Mouse (Mus musculus): ENCODE measurements at regions not wholly inside any gene's neighbourhood (a gene's known extent, or its start where the extent isn't known, plus 50 kb on each side); places are given as distances from the start of the nearest gene placed in this dataset.
A peak's percentile ranks its signal among the peaks of the same experiment; 100 is the strongest.

DNA sequence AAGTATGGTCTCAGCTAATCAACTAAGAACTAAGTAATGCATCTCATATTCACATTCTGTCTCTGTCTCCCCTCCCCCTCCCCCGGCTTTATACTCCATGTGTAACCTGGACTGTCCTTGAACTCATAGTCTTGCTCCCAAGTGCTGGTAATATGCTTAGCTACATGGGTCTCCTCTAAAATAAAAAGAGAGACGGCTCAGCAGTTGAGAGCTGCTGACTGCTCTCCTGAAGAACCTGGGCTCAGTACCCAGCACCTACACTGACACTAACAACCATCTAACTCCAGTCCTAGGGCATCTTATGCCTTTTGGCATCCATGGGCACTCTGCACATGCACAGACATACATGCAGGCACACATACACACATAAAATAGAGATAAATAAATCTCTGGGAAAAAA, 202.4 kb upstream of the Klf3 start:
- peak overlapping the region; percentile 8; the same call in 1 of the 2 replicates for H3K27ac ChIP-seq (ENCODE audit: control insufficient read depth, insufficient read depth, low read length)
- no peak for DNase-seq
- no peaks in the 10 kb centered on the region for H3K36me3 ChIP-seq (ENCODE audit: control insufficient read depth, insufficient read depth, low read length)
- TF ChIP-seq POLR2A (IDR thresholded peaks at IDR 0.05; ENCODE audit: control insufficient read depth, extremely low read depth, insufficient read depth, low read length, poor library complexity) (no peak), CTCF (IDR thresholded peaks at IDR 0.05; ENCODE audit: borderline replicate concordance, control insufficient read depth, extremely low read depth, insufficient read depth, low read length, poor library complexity) (no peak)
- WGBS, result 88% methylated on average over 2 of the region's 2 CpGs
- peaks cover 24% of the 10 kb centered on the region for H3K4me1 ChIP-seq (replicated peaks; ENCODE audit: control insufficient read depth, insufficient read depth, low read length)
- H3K27me3 ChIP-seq (ENCODE audit: control insufficient read depth, insufficient read depth, low read length), result no peaks in the 10 kb centered on the region
- no peak overlapping the region for H3K4me3 ChIP-seq (ENCODE audit: control insufficient read depth, insufficient read depth, low read length)

DNA sequence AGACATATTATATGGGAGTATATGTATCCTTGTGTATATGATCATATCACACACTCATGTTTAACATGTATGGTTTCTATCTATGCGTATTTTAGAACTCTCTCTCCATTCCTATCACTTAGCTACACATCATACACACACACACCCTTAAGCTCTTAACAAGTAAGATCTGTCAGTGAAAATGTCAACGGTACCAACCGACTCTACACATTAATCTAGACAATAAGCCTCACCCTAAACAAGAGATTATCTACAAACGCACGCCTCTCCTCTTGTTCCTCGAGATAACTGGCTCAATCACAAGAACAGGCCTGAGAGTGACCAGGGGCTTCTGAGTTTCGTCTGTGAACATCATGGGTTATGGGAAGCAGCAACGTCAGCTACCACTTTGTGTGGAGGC, 201.9 kb upstream of the Klf3 start:
- Histone ChIP-seq H3K4me1 (replicated peaks; ENCODE audit: control insufficient read depth, insufficient read depth, low read length) (peaks cover 19% of the 10 kb centered on the region), H3K27ac (ENCODE audit: control insufficient read depth, insufficient read depth, low read length) (no peak overlapping the region), H3K4me3 (ENCODE audit: control insufficient read depth, insufficient read depth, low read length) (no peak overlapping the region), H3K27me3 (ENCODE audit: control insufficient read depth, insufficient read depth, low read length) (no peaks in the 10 kb centered on the region), H3K36me3 (ENCODE audit: control insufficient read depth, insufficient read depth, low read length) (no peaks in the 10 kb centered on the region)
- TF ChIP-seq POLR2A (IDR thresholded peaks at IDR 0.05; ENCODE audit: control insufficient read depth, extremely low read depth, insufficient read depth, low read length, poor library complexity), result no peak
- no peak for TF ChIP-seq CTCF (IDR thresholded peaks at IDR 0.05; ENCODE audit: borderline replicate concordance, control insufficient read depth, extremely low read depth, insufficient read depth, low read length, poor library complexity)
- 91% methylated on average over 8 of the region's 8 CpGs for WGBS
- DNase-seq, result no peak

DNA sequence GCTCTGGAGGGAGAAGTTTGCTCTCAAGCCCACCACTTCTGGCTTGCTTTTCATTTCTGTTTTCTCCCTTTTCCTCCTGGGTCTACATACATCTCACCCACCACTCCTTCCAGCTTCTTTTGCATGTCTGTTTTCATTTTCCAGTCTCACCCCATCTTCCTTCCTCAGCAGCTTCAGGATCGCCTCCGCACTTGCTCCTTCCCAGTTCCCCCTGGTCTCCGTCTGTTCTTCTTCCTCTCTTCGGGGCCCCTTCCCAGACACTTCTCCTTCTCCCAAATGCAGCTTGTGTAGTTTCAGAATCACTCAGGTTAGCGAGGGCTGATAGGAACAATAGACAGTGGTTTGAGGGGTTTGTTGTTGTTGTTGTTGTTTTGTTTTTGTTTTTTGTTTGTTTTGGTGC, 201.4 kb upstream of the Klf3 start:
- Histone ChIP-seq H3K27me3 (ENCODE audit: control insufficient read depth, insufficient read depth, low read length) (no peaks in the 10 kb centered on the region), H3K4me3 (ENCODE audit: control insufficient read depth, insufficient read depth, low read length) (no peak overlapping the region), H3K4me1 (replicated peaks; ENCODE audit: control insufficient read depth, insufficient read depth, low read length) (peaks cover 18% of the 10 kb centered on the region), H3K36me3 (ENCODE audit: control insufficient read depth, insufficient read depth, low read length) (no peaks in the 10 kb centered on the region), H3K27ac (ENCODE audit: control insufficient read depth, insufficient read depth, low read length) (no peak overlapping the region)
- WGBS, result 96% methylated on average over 5 of the region's 5 CpGs
- no peak for TF ChIP-seq POLR2A (IDR thresholded peaks at IDR 0.05; ENCODE audit: control insufficient read depth, extremely low read depth, insufficient read depth, low read length, poor library complexity)
- TF ChIP-seq CTCF (IDR thresholded peaks at IDR 0.05; ENCODE audit: borderline replicate concordance, control insufficient read depth, extremely low read depth, insufficient read depth, low read length, poor library complexity), result no peak
- no peak for DNase-seq

DNA sequence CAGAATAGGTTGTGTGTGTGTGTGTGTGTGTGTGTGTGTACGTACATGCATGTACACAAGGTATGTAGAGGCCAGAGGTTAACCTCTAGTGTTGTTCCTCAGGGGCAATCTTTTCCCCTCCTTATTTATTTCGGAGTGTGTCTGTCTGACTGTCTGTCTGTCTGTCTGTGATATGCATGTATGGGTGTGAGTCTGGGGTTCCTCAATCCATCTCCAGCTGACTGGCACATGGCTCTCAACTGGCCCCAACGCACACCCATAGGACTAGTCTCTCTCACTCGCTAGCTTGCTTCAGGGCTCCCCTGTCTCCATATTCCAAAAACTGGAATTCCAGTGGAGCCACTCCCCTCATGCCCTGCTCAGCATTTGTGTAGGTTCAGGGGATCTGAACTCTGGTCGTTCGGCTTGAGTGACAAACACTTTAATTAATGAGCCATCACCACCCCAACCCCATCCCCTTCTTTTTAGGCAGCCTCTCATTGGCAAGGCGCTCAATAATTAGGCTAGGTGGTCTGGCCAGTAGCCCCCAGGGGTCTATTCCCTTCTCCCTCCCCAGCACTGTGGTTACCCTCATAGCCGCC, 200.7 kb upstream of the Klf3 start:
- H3K36me3 ChIP-seq (ENCODE audit: control insufficient read depth, insufficient read depth, low read length), result no peaks in the 10 kb centered on the region
- H3K27me3 ChIP-seq (ENCODE audit: control insufficient read depth, insufficient read depth, low read length), result no peaks in the 10 kb centered on the region
- H3K27ac ChIP-seq (ENCODE audit: control insufficient read depth, insufficient read depth, low read length), result no peak overlapping the region
- WGBS, result 96% methylated on average over 8 of the region's 8 CpGs
- no peak for DNase-seq
- H3K4me3 ChIP-seq (ENCODE audit: control insufficient read depth, insufficient read depth, low read length), result no peak overlapping the region
- TF ChIP-seq CTCF (IDR thresholded peaks at IDR 0.05; ENCODE audit: borderline replicate concordance, control insufficient read depth, extremely low read depth, insufficient read depth, low read length, poor library complexity) (no peak), POLR2A (IDR thresholded peaks at IDR 0.05; ENCODE audit: control insufficient read depth, extremely low read depth, insufficient read depth, low read length, poor library complexity) (no peak)
- peaks cover 18% of the 10 kb centered on the region for H3K4me1 ChIP-seq (replicated peaks; ENCODE audit: control insufficient read depth, insufficient read depth, low read length)

DNA sequence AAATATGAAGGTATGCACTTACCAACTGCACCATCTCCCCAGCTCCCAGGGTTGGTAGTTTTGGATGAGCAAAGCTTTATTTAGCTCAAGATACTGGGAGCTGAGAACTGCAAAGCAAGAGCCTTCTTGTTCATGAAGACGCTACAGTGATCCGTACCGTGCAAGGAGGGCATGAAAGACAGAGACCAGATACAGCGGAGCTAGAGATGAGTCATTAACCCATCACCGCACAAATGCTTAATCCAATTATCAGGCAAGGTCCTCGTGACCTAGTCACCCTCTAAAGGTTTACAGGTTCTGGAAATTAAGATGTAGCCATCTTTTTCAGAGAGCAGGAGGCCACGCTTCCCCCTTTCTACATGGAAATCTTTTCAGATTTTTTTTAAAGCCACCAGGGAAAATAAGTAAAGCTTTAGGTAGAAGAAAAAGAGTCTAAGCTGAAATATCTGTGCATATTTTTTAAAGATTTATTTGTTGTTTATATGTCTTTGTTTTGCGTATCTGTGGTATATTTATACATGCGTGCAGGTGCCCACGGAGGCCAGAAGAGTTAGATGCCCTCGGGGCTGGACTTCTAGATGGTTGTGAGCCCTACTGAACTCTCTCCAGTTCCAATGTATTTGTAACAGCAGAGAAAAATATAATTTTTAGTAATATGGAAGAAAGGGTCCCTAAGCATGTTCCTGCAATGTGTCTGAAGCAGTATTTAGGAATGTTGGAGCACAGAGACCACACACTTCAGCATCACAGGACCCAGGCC, 200.0 kb upstream of the Klf3 start:
- no peak for DNase-seq
- TF ChIP-seq CTCF (IDR thresholded peaks at IDR 0.05; ENCODE audit: borderline replicate concordance, control insufficient read depth, extremely low read depth, insufficient read depth, low read length, poor library complexity), result no peak
- no peak for TF ChIP-seq POLR2A (IDR thresholded peaks at IDR 0.05; ENCODE audit: control insufficient read depth, extremely low read depth, insufficient read depth, low read length, poor library complexity)

DNA sequence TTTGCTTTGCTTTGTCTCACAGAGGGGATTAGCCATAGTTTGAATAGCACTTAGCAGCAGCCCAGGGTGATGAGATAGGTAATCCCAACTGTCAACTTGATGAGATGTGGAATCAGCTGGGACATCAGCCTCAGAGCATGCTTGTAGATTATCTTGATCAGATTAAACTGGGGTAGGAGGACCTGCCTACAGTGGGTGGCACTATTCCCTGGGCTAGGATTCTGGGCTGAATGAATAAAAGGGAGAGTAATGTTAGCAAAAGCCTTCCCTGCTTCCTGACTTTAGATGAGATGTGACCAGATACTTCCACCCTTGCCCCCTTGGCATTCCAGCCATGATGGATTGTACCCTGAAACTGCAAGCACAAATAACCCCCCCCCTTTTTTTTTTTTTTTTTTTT, 198.0 kb upstream of the Klf3 start:
- Histone ChIP-seq H3K4me3 (ENCODE audit: control insufficient read depth, insufficient read depth, low read length) (no peak overlapping the region), H3K4me1 (replicated peaks; ENCODE audit: control insufficient read depth, insufficient read depth, low read length) (peaks cover 21% of the 10 kb centered on the region), H3K27me3 (ENCODE audit: control insufficient read depth, insufficient read depth, low read length) (no peaks in the 10 kb centered on the region), H3K27ac (ENCODE audit: control insufficient read depth, insufficient read depth, low read length) (no peak overlapping the region), H3K36me3 (ENCODE audit: control insufficient read depth, insufficient read depth, low read length) (no peaks in the 10 kb centered on the region)
- no peak for DNase-seq
- TF ChIP-seq POLR2A (IDR thresholded peaks at IDR 0.05; ENCODE audit: control insufficient read depth, extremely low read depth, insufficient read depth, low read length, poor library complexity) (no peak), CTCF (IDR thresholded peaks at IDR 0.05; ENCODE audit: borderline replicate concordance, control insufficient read depth, extremely low read depth, insufficient read depth, low read length, poor library complexity) (no peak)

More for the DNA sequence above, 200.0 kb upstream of the Klf3 start:
- H3K36me3 ChIP-seq (ENCODE audit: control insufficient read depth, insufficient read depth, low read length), result no peaks in the 10 kb centered on the region
- no peak overlapping the region for H3K4me3 ChIP-seq (ENCODE audit: control insufficient read depth, insufficient read depth, low read length)
- no peak overlapping the region for H3K27ac ChIP-seq (ENCODE audit: control insufficient read depth, insufficient read depth, low read length)
- peaks cover 18% of the 10 kb centered on the region for H3K4me1 ChIP-seq (replicated peaks; ENCODE audit: control insufficient read depth, insufficient read depth, low read length)
- H3K27me3 ChIP-seq (ENCODE audit: control insufficient read depth, insufficient read depth, low read length), result no peaks in the 10 kb centered on the region
- WGBS, result 96% methylated on average over 11 of the region's 11 CpGs

All from thymus, adult 2 months (tissue).